Mouse (Mus musculus) hindbrain, embryonic 12.5 days (tissue): ENCODE data around the gene Tcp10c. TPM values are rescaled to one million over a fixed set of nuclear protein-coding genes. Genes with fewer than 3 reads are reported as not detected.
"Not testable (repeated sequence)": the region's sequence is repeated elsewhere in the genome, so short reads cannot be mapped to it uniquely, and the experiment has no call there.

Source experiments
- ATAC-seq: fragments of 200-750 bp; cut with Nextera tagmentation; 2 replicates; pipeline ENCODE4 v1.8.0; 2017; ENCODE audit warnings: moderate TSS enrichment; ENCODE audit not compliant: low FRiP score
- H3K27ac ChIP-seq: fragments of 300-500 bp; sonication (generic); 2 replicates; pipeline ENCODE4 v1.5.1; 2016; ENCODE audit warnings: mild to moderate bottlenecking
- H3K27me3 ChIP-seq: fragments of 300-500 bp; sonication (generic); 2 replicates; pipeline ENCODE4 v1.6.1; 2016; ENCODE audit warnings: mild to moderate bottlenecking
- H3K36me3 ChIP-seq: fragments of 300-500 bp; sonication (generic); 2 replicates; pipeline ENCODE4 v1.6.1; 2016; ENCODE audit warnings: mild to moderate bottlenecking
- H3K4me1 ChIP-seq: fragments of 300-500 bp; sonication (generic); 2 replicates; pipeline ENCODE4 v1.6.1; 2016
- H3K4me2 ChIP-seq: fragments of 300-500 bp; sonication (generic); replicated peaks from 2 replicates; pipeline ENCODE4 v1.6.1; 2016; ENCODE audit warnings: mild to moderate bottlenecking
- H3K4me3 ChIP-seq: fragments of 300-500 bp; sonication (generic); 2 replicates; pipeline ENCODE4 v1.5.1; 2016; ENCODE audit warnings: mild to moderate bottlenecking
- H3K9ac ChIP-seq: fragments of 300-500 bp; sonication (generic); 2 replicates; pipeline ENCODE4 v1.6.1; 2016; ENCODE audit warnings: mild to moderate bottlenecking, moderate library complexity
- H3K9me3 ChIP-seq: fragments of 300-500 bp; sonication (generic); replicated peaks from 2 replicates; pipeline ENCODE4 v1.6.1; 2016; ENCODE audit warnings: mild to moderate bottlenecking
- WGBS: fragments of 180-500 bp; shearing (Covaris S2); methylation state at CpG from one replicate; pipeline ENCODE4 v1.1.7; 2016; 5-methylcytosine and 5-hydroxymethylcytosine counted together
- polyA plus RNA-seq: library from polyadenylated mRNA; unstranded; fragments of >200 nt; fragmentation: Nextera tagmentation; extraction: Ambion mirVana; gene quantifications from 2 replicates; pipeline ENCODE4 v1.2.1, GENCODE M21; 2016

Tcp10c gene
- polyA plus RNA-seq, 1 experiment from 2014 or later: not detected

DNA sequence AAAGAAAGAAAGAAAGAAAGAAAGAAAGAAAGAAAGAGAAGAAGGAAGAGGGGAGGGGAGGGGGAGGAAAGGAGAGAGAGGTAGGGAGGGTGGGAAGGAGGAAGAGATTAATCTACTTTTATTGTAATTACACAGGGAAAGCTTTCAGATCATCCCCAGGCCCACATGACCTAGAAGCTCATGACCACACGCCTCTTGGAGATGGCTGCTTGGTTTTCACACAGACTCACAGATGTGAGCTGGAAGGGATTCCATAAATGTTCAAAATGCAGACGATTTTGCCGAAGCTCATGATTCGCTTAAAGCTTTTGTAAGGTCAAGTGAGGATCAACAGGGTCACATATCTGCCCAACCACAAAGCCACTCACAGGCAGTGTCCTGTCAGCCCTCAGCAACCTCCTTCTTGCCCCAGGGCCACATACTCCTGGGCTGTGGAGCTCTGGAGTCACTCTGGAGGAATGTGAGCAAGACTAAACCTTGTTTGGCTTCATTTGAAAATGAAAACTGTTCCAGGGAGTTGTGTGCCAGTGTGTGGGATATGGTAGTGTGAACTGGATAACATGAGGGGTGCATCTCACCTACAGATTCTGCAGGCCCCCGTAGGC is 49.3 kb downstream of the Tcp10c start:
- not testable (repeated sequence) for H3K4me2 ChIP-seq, H3K36me3 ChIP-seq, H3K27ac ChIP-seq, H3K27me3 ChIP-seq, H3K4me1 ChIP-seq, H3K9ac ChIP-seq, H3K4me3 ChIP-seq, ATAC-seq
- 83% methylated on average over 5 of the region's 5 CpGs for WGBS
- peaks cover 25% of the 10 kb centered on the region for H3K9me3 ChIP-seq

DNA sequence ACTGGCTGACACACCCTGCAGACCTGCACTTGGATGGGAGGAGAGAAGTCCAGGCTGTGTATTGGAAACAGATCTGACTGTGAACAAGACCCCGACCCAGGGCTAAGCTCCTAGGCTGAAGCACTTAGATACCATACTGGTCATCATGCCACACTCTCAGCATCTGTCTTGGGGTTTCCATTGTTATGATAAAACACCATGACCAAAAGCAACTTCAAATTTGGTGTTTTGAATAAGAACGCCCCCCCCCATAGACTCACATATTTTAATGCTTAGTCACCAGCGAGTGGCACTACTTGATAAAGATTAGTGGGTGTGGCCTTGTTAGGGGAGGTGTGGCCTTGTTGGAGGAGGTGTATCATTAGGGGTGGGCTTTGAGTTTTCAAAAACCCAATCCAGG is 51.7 kb downstream of the Tcp10c start:
- not testable (repeated sequence) for H3K27ac ChIP-seq, H3K4me1 ChIP-seq, H3K4me3 ChIP-seq, H3K4me2 ChIP-seq, H3K27me3 ChIP-seq, H3K9ac ChIP-seq, ATAC-seq, H3K36me3 ChIP-seq
- WGBS: 83% methylated on average over 3 of the region's 3 CpGs
- peaks cover 13% of the 10 kb centered on the region for H3K9me3 ChIP-seq

DNA sequence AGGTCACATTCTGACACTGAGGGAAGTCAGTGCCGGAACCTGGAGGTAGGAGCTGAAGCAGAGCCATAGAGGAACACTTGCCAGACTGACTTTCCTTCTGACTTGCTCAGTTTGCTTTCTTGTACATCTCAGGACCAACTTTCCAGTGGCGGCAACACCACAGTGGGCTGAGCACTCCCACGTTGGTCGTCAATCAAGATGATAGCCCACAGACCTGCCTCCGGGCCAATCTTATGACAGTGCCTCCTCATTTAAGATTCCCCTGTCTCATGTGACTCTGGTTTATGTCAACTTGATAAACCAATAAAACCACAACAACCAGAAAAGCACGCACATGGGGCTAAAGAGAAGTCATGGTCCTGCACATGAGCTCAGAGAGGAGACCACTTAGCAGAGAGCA is 52.3 kb downstream of the Tcp10c start:
- H3K9ac ChIP-seq, H3K27me3 ChIP-seq, H3K4me1 ChIP-seq, ATAC-seq, H3K36me3 ChIP-seq, H3K4me2 ChIP-seq, H3K4me3 ChIP-seq, H3K27ac ChIP-seq: not testable (repeated sequence)
- peaks cover 13% of the 10 kb centered on the region for H3K9me3 ChIP-seq
- WGBS: 92% methylated on average over 6 of the region's 6 CpGs

DNA sequence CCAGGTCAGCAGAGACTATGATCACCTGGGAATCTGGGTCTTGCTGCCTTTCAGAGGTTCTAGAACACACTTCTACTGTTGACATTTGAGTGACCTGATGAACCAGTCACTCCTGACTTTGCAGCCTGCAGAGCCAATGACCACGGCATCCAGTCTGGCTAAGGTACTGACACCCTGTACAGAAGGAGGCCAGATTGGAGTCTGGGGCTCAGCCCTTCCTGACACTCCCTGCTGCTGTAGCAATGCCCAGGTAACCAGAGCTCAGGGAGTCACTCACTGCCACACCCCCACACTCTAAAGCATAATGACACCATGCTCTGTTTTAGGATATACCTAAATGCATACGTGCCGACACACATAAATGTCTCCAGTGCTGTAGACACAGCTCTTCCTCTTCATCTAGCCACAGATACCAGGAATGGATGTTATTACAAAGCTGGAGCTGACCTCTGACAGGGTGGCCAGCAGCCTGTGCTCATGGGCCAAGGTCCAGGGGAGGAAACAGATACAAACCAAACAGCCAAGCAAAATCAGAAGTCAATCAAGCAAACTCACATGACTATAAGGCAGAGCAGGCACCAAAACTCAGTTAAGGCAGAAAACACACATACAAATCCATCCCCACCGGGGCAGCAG is 53.4 kb downstream of the Tcp10c start:
- H3K27me3 ChIP-seq, H3K9ac ChIP-seq, H3K4me3 ChIP-seq, H3K36me3 ChIP-seq, H3K27ac ChIP-seq, H3K4me2 ChIP-seq, H3K4me1 ChIP-seq: not testable (repeated sequence)
- H3K9me3 ChIP-seq: peaks cover 13% of the 10 kb centered on the region
- 95% methylated on average over 3 of the region's 4 CpGs for WGBS
- peak; percentile 54; the same call in 1 of the 2 replicates for ATAC-seq

DNA sequence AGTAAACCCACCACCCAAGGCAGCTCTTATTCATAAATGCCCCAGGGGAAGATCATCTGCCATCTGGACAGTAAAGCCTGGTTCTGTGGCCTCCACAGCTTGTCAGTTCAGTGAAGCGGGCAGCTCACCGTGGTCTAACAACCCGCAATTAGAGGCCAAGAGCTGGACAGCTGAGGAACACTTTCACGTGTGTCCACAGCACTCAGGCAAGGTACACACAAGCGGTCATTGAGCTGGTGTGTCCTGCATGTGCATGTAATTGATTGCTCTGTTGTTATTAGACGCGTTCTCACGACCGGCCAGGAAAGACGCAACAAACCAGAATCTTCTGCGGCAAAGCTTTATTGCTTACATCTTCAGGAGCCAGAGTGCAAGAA is 53.9 kb downstream of the Tcp10c start:
- peaks cover 13% of the 10 kb centered on the region for H3K9me3 ChIP-seq
- not testable (repeated sequence) for H3K27ac ChIP-seq, H3K36me3 ChIP-seq, H3K9ac ChIP-seq, H3K27me3 ChIP-seq, H3K4me2 ChIP-seq, H3K4me3 ChIP-seq, H3K4me1 ChIP-seq
- WGBS: 96% methylated on average over 11 of the region's 11 CpGs
- 0 out of 2 replicates have a peak, but pooled peaks have one; percentile 40 for ATAC-seq

DNA sequence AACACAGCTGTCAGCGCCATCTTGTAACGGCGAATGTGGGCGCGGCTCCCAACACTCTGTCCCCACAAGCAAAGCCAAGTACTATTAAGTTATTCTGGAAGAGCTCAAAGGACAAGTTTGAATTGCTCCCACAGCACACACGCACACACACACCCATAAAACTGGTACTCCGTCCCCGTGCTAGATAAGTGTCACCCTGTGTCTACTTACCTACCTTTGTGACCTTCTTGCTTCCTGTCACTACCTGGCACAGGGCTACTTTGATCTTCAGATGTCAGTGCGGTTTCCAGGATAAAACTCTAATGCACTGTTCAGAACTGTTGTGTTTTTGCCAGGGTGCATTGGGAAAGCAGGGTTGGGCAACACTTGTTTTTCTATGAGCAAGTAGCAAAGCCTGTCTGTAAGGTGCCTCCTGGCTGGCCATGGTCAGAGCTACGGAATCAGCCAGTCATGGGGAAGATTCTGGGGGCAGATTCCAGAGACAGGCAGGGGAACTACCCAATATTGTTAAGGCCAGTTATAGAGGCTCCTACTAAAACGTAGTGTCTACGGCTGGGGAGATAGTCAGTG is 66.7 kb downstream of the Tcp10c start:
- ATAC-seq: not testable (repeated sequence)
- WGBS: 93% methylated on average over 10 of the region's 12 CpGs

DNA sequence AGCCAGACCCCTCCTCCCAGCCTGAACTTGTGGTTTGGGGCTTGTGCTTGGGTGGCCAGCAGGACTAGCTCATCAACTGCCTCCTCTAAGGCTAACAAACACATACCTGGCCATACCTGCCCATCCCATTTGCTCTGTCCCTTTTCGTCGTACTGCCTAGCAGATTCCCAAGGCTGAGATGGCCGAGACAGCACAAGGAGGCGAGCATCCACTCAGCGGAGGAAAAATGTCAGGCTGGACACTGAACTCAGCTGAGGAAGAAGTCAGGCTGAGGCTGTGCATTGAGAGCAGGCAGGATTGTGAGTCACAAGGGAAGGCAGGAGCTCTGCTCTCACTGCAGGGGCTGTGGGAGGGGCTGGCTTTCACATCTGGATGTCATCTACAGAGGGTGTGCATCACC is 68.3 kb downstream of the Tcp10c start:
- 90% methylated on average over 5 of the region's 5 CpGs for WGBS
- H3K4me2 ChIP-seq, H3K4me1 ChIP-seq, H3K27me3 ChIP-seq, H3K9ac ChIP-seq, H3K27ac ChIP-seq, H3K4me3 ChIP-seq, H3K36me3 ChIP-seq: not testable (repeated sequence)
- peaks cover 16% of the 10 kb centered on the region for H3K9me3 ChIP-seq
- peak; percentile 46; the same call in 1 of the 2 replicates for ATAC-seq

More for the DNA sequence above, 66.7 kb downstream of the Tcp10c start:
- not testable (repeated sequence) for H3K36me3 ChIP-seq, H3K4me3 ChIP-seq, H3K27me3 ChIP-seq, H3K9ac ChIP-seq, H3K4me1 ChIP-seq, H3K4me2 ChIP-seq, H3K27ac ChIP-seq
- H3K9me3 ChIP-seq: peaks cover 13% of the 10 kb centered on the region

DNA sequence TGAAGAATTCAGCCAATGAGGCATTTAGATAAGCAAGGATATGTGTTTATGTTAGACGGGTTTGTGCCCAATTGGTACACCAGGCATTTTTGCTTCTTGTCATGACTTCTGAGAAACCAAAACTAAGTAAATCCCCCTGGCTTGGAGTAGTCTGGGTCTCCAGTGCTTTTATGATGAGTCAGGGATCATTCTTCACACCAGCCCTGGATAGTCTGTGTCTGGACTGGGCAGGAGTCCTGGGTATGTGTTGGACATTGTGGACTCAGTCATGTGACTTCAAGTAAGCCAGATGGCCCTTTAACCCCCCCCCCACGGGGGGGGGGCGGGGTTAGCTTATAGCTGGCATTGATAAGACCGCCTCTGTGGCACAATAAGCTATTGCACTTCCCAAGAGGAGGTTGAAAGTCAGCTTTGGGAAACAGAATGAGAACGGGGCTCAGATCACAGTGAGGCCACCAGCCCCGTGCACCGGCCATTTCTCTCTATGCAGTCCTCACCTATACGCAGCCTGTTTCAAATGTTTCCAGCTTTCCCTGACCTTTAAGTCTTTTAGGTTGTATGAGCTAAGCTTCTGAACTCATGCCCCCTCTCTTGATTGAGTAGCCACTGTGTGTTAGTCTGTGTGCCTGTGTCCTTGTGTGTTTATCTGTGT is 69.1 kb downstream of the Tcp10c start:
- H3K27ac ChIP-seq, H3K9ac ChIP-seq, H3K4me3 ChIP-seq, H3K27me3 ChIP-seq, H3K4me2 ChIP-seq, H3K4me1 ChIP-seq, H3K36me3 ChIP-seq: not testable (repeated sequence)
- ATAC-seq: peak; percentile 44; the same call in 1 of the 2 replicates
- 65% methylated on average over 8 of the region's 8 CpGs for WGBS
- H3K9me3 ChIP-seq: peaks cover 16% of the 10 kb centered on the region

DNA sequence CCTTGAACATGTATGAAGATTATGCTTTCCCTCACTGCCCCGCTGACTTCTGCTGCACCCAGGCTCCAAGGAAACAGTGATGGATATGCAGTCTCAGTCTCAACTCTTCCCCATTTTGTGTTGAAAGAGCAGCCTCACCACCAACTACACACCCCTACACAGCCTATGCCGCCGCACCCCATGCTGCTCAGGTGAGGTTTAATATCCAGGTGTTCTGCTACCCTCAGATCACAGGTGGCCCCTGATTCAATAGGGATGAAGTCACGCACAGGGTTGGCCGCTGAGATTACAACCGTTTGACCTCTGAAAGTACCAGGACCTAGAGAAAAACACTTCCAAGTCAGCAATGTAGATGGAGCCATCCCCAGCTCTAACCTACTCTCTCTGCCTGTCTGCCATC is 69.9 kb downstream of the Tcp10c start:
- H3K4me1 ChIP-seq, H3K4me3 ChIP-seq, H3K27me3 ChIP-seq, H3K9ac ChIP-seq, H3K4me2 ChIP-seq, H3K27ac ChIP-seq, H3K36me3 ChIP-seq: not testable (repeated sequence)
- 92% methylated on average over 6 of the region's 6 CpGs for WGBS
- peaks cover 16% of the 10 kb centered on the region for H3K9me3 ChIP-seq
- ATAC-seq: peak; percentile 36

DNA sequence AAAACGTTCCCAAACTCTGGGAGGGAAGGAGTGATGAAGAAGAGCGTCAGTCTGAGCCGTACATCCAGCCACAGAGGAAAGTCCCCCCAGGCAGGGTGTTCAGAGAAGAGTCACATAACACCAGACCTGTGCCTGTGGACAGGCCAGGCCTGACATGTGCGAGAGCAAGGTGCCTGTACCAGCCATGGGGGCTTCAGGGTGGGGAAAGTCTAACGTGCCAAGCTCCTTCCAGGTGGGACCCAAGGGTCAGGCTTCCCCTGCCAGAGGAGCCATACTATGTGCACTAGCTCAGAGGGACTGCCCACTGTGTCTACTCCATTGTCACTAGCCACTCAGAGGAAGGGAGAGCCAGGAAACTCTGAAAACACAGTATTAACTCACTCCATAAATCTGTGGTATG is 71.3 kb downstream of the Tcp10c start:
- not testable (repeated sequence) for ATAC-seq, H3K36me3 ChIP-seq, H3K4me1 ChIP-seq, H3K4me2 ChIP-seq, H3K27me3 ChIP-seq, H3K4me3 ChIP-seq, H3K27ac ChIP-seq, H3K9ac ChIP-seq
- peaks cover 16% of the 10 kb centered on the region for H3K9me3 ChIP-seq
- WGBS: 89% methylated on average over 2 of the region's 5 CpGs

DNA sequence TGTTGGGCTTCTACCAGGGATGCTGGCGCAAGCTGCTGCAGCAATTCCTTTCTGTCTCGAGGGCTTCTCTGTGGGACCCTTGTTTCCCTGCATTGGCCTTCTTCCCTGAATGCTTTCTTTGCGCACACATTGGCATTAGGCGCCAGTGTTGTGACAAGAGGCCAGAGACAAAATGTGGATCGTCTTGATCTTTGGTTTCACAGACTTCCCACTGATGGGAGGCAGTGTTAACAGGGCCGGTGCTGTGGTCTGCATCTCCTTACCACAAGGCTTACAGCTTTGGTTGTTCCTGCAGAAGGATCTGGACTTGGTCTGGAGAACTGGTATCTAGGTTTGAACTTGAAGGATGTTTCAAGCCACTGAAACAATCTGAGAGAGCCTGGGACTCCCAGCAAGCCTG is 72.1 kb downstream of the Tcp10c start:
- H3K4me2 ChIP-seq: not testable (repeated sequence)

More for the DNA sequence above, 72.1 kb downstream of the Tcp10c start:
- H3K9ac ChIP-seq, H3K27ac ChIP-seq, H3K4me1 ChIP-seq, H3K27me3 ChIP-seq, H3K36me3 ChIP-seq, H3K4me3 ChIP-seq, ATAC-seq: not testable (repeated sequence)
- peaks cover 16% of the 10 kb centered on the region for H3K9me3 ChIP-seq
- 91% methylated on average over 4 of the region's 6 CpGs for WGBS
